18 mouse cellular contexts compared by ENCODE assay signal in genomic region chr2:32045375-32045774, GRCm38 (mm10). TPM values are rescaled to one million over a fixed set of nuclear protein-coding genes. Genes with fewer than 3 reads are reported as not detected.
DNase-seq lines count a peak whose midpoint lies in the region; ATAC-seq and TF ChIP-seq lines count a peak whose summit lies in the region.
"Had no signal": no experiment of that assay in that cellular context is flagged by ENCODE, and none has a peak within 500 bp of the region (broad histone marks: within the 10 kb centered on the region; RNA-seq: fewer than 3 reads in every experiment).

No protein-coding gene starts in this region.

- no peak overlapping the region for H3K4me2 ChIP-seq in heart, embryonic 14.5 days (ENCODE audit: low read length)
- H3K4me2 ChIP-seq in myocyte (ENCODE audit: low read depth) = no peak overlapping the region
- H3K4me2 ChIP-seq: embryonic facial prominence, embryonic 12.5 days; intestine, embryonic 15.5 days; limb, embryonic 15.5 days; midbrain, embryonic 12.5 days had no signal

- peaks cover 80% of the 10 kb centered on the region for H3K36me3 ChIP-seq in heart, embryonic 14.5 days (ENCODE audit: control insufficient read depth, insufficient read depth, low read length)
- H3K36me3 ChIP-seq in thymus, adult 2 months (ENCODE audit: control insufficient read depth, insufficient read depth, low read length) = peaks cover 5% of the 10 kb centered on the region
- H3K36me3 ChIP-seq in myocyte (ENCODE audit: control insufficient read depth, insufficient read depth) = peaks cover 14% of the 10 kb centered on the region

- H3K79me2 ChIP-seq in myocyte (ENCODE audit: control insufficient read depth, insufficient read depth) = no peaks in the 10 kb centered on the region

- H3K9me3 ChIP-seq in heart, embryonic 14.5 days (ENCODE audit: control insufficient read depth, low read length) = no peaks in the 10 kb centered on the region
- H3K9me3 ChIP-seq: embryonic facial prominence, embryonic 12.5 days; forebrain, embryonic 10.5 days; G1E; hindbrain, embryonic 10.5 days; intestine, embryonic 15.5 days; limb, embryonic 15.5 days; midbrain, embryonic 12.5 days had no signal

- DNase-seq in heart, adult 8-10 months (ENCODE audit: low spot score) = no peak
- DNase-seq in thymus, adult 2 months = no peak
- DNase-seq in thymus, adult 18-20 months = no peak
- DNase-seq in testis, postnatal 14 days (ENCODE audit: low spot score) = no peak
- DNase-seq: adrenal gland, adult 2 months; cerebellum, adult 11 months; liver, postnatal 0 days; lung, postnatal 36 days had no signal

- no peak overlapping the region for H3ac ChIP-seq in myocyte (ENCODE audit: control insufficient read depth, insufficient read length)

- no peaks in the 10 kb centered on the region for H3K27me3 ChIP-seq in heart, embryonic 14.5 days (ENCODE audit: control insufficient read depth, insufficient read depth, low read length)
- H3K27me3 ChIP-seq in thymus, adult 2 months (ENCODE audit: control insufficient read depth, insufficient read depth, low read length) = no peaks in the 10 kb centered on the region
- no peaks in the 10 kb centered on the region for H3K27me3 ChIP-seq in myocyte (ENCODE audit: control insufficient read depth, insufficient read depth, insufficient read length)
- H3K27me3 ChIP-seq: embryonic facial prominence, embryonic 12.5 days; intestine, embryonic 15.5 days; limb, embryonic 15.5 days; midbrain, embryonic 12.5 days had no signal

- 0 out of 2 replicates have a peak, but pooled peaks have one; percentile 20 for ATAC-seq in heart, embryonic 14.5 days (ENCODE audit: insufficient number of reproducible peaks, insufficient read depth, low FRiP score, low read depth)
- ATAC-seq in megakaryocyte, adult 5-6 weeks (ENCODE audit: poor library complexity, severe bottlenecking) = no peak
- ATAC-seq: intestine, embryonic 15.5 days; liver, postnatal 0 days had no signal

- peak overlapping the region; percentile 82 to 86 for H3K27ac ChIP-seq in heart, embryonic 14.5 days (replicated peaks in 1 of 2; ENCODE audit: control insufficient read depth in 1 of 2, insufficient read depth in 1 of 2, low read depth in 2 of 2, low read length in 2 of 2)
- H3K27ac ChIP-seq in thymus, adult 2 months (ENCODE audit: control insufficient read depth, insufficient read depth, low read length) = peak overlapping the region; percentile 93
- H3K27ac ChIP-seq: embryonic facial prominence, embryonic 12.5 days; forebrain, embryonic 10.5 days; hindbrain, embryonic 10.5 days; intestine, embryonic 15.5 days; limb, embryonic 15.5 days; midbrain, embryonic 12.5 days had no signal

- peak; percentile 64; the same call in 1 of the 2 replicates for TF ChIP-seq POLR2A in thymus, adult 2 months (IDR thresholded peaks at IDR 0.05; ENCODE audit: control insufficient read depth, extremely low read depth, insufficient read depth, low read length, poor library complexity)
- no peak for TF ChIP-seq POLR2A in myocyte (IDR thresholded peaks at IDR 0.05; ENCODE audit: insufficient read length, low read depth)

- no peak for TF ChIP-seq CTCF in thymus, adult 2 months (IDR thresholded peaks at IDR 0.05; ENCODE audit: borderline replicate concordance, control insufficient read depth, extremely low read depth, insufficient read depth, low read length, poor library complexity)

- H3K4me1 ChIP-seq in heart, embryonic 14.5 days (ENCODE audit: control insufficient read depth in 2 of 2, insufficient read depth in 2 of 2, low read length in 2 of 2) = peaks cover 25 to 45% of the 10 kb centered on the region in 2 experiments
- peaks cover 52% of the 10 kb centered on the region for H3K4me1 ChIP-seq in thymus, adult 2 months (replicated peaks; ENCODE audit: control insufficient read depth, insufficient read depth, low read length)
- H3K4me1 ChIP-seq: embryonic facial prominence, embryonic 12.5 days; forebrain, embryonic 10.5 days; hindbrain, embryonic 10.5 days; intestine, embryonic 15.5 days; midbrain, embryonic 12.5 days had no signal

- no peak overlapping the region for H3K4me3 ChIP-seq in heart, embryonic 14.5 days (ENCODE audit: control insufficient read depth in 1 of 2, insufficient read depth in 1 of 2, low read depth in 1 of 2, low read length in 2 of 2)
- H3K4me3 ChIP-seq in thymus, adult 2 months (ENCODE audit: control insufficient read depth, insufficient read depth, low read length) = peak overlapping the region; percentile 4
- no peak overlapping the region for H3K4me3 ChIP-seq in myocyte
- H3K4me3 ChIP-seq: embryonic facial prominence, embryonic 12.5 days; forebrain, embryonic 10.5 days; hindbrain, embryonic 10.5 days; intestine, embryonic 15.5 days; limb, embryonic 15.5 days; midbrain, embryonic 12.5 days had no signal

- WGBS in heart, embryonic 14.5 days = 44% methylated on average over 6 of the region's 6 CpGs
- WGBS in thymus, adult 2 months = 69% methylated on average over 6 of the region's 6 CpGs

- peak overlapping the region; percentile 28 for H3K9ac ChIP-seq in heart, embryonic 14.5 days (ENCODE audit: low read length)
- H3K9ac ChIP-seq: embryonic facial prominence, embryonic 12.5 days; intestine, embryonic 15.5 days; limb, embryonic 15.5 days; liver, postnatal 0 days; midbrain, embryonic 12.5 days had no signal

TF ChIP-seq in myocyte, 11 proteins besides CTCF, POLR2A, EP300 and RAD21:
- TF ChIP-seq TCF3 (IDR thresholded peaks at IDR 0.05; ENCODE audit: insufficient read length, low read depth) (no peak), MYOD1 (IDR thresholded peaks at IDR 0.05; ENCODE audit: control insufficient read depth in 1 of 3, insufficient read length in 2 of 3, low read depth in 2 of 3) (peak in 2 of 3 experiments; percentile 50 to 82), MYOG (IDR thresholded peaks at IDR 0.05; ENCODE audit: control insufficient read depth in 1 of 3, insufficient read depth in 1 of 3, insufficient read length in 2 of 3, low read depth in 2 of 3) (peak; percentile 20 to 76 (median 51))
TF ChIP-seq in myocyte: peak in this region for 2.

RNA-seq across cellular contexts. Expression of gene Fam78a, which starts 39.3 kb away (rescaled TPM):
- polyA plus RNA-seq in heart, embryonic 14.5 days (2014; fragmentation: Nextera tagmentation; extraction: Ambion mirVana) = 29.0 and 33.7 TPM in 2 replicates
- 10 to 100 TPM; 12.7 to 26.1 (median 16.3) TPM for total RNA-seq in heart, adult 8-10 months (2022)
- 189 and 210 TPM in 2 replicates for polyA plus RNA-seq in thymus, adult 2 months (2012; rRNA removed)
- polyA plus RNA-seq in myocyte (2012; fragmentation: generic; extraction: Trizol) = 4.7 TPM
- total RNA-seq in megakaryocyte, adult 5-6 weeks (2015) = 14.4 and 14.7 TPM in 2 replicates
- 11.7 and 13.1 TPM in 2 replicates for total RNA-seq in megakaryocyte, adult 5-6 weeks (2017)

RNA-seq across cellular contexts. Expression of gene Plpp7, which starts 50.0 kb away (rescaled TPM):
- 13.3 and 13.6 TPM in 2 replicates for polyA plus RNA-seq in heart, embryonic 14.5 days (2014; fragmentation: Nextera tagmentation; extraction: Ambion mirVana)
- total RNA-seq in heart, adult 8-10 months (2022) = 10 to 100 TPM; 34.7 to 48.9 (median 42.6) TPM
- polyA plus RNA-seq in thymus, adult 2 months (2012; rRNA removed) = 2.9 and 7.7 TPM in 2 replicates
- polyA plus RNA-seq in myocyte (2012; fragmentation: generic; extraction: Trizol) = 60.6 TPM
- 0.14 and 0.33 TPM in 2 replicates for total RNA-seq in megakaryocyte, adult 5-6 weeks (2015)
- 0.24 and 1.2 TPM in 2 replicates for total RNA-seq in megakaryocyte, adult 5-6 weeks (2017)
